Mouse (Mus musculus): Measurements from ENCODE around the gene Fgd2.
A peak's percentile ranks its signal among the peaks of the same experiment; 100 is the strongest.

Fgd2 gene

GRCm38 (mm10) chr17:29422337-29422736 lies 61.6 kb downstream of the Fgd2 start:
- DNase-seq (ENCODE audit: low read depth, low spot score) = no peak

- no peak for DNase-seq (ENCODE audit: low read depth, low spot score)
These were observed 62.3 kb downstream of the Fgd2 start for GRCm38 (mm10) chr17:29422912-29423504.

GRCm38 (mm10) chr17:29423991-29424390 lies 63.3 kb downstream of the Fgd2 start:
- DNase-seq (ENCODE audit: low read depth, low spot score) = no peak

GRCm38 (mm10) chr17:29425345-29425744 lies 64.6 kb downstream of the Fgd2 start:
- no peak for DNase-seq (ENCODE audit: low read depth, low spot score)

GRCm38 (mm10) chr17:29428213-29428612 lies 67.5 kb downstream of the Fgd2 start:
- DNase-seq (ENCODE audit: low read depth, low spot score) = peak; percentile 31

- no peak for DNase-seq (ENCODE audit: low read depth, low spot score)
These were observed 68.1 kb downstream of the Fgd2 start for GRCm38 (mm10) chr17:29428826-29429225.

Data from 3T3-L1 (cell line).